Mouse (Mus musculus) heart, adult 2 months (tissue): ENCODE results near the gene Cdk19.

Experiments
- CTCF ChIP-seq: fragments of 200-600 bp; IDR thresholded peaks from 2 replicates; pipeline ENCODE4 v1.8.1; 2022; ENCODE audit warnings: antibody characterized with exemption, mild to moderate bottlenecking, moderate library complexity
- EP300 ChIP-seq: fragments of 200-500 bp; IDR thresholded peaks from 2 replicates; pipeline ENCODE4 v1.6.1; 2011; ENCODE audit warnings: low read depth, low read length, control low read depth; ENCODE audit not compliant: insufficient read depth
- POLR2A ChIP-seq: fragments of 200-500 bp; IDR thresholded peaks from 2 replicates; pipeline ENCODE4 v1.6.1; 2011; ENCODE audit warnings: mild to moderate bottlenecking, low read depth, low read length, control low read depth; ENCODE audit not compliant: insufficient read depth

DNA sequence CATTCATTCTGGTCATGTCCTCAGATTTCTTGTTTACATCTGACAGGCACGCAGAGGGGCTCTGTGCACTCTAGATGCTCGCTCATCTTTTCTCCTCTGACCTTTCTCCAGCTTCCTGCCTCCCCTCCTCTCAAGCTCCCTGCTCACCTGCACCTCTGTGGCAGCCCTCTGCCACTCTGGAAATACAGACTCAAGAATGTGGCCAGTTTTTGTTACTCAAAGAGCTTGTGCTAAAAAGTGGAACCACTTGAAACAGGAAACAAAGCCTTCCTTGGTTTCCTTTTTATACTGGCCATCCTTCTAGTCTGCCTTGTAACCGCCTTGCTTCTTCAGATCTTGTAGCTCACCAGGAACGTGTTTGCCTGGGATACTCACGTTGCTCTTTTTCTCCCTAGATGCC lies 108.6 kb downstream of the Cdk19 start:
- TF ChIP-seq POLR2A (no peak), CTCF (no peak), EP300 (no peak)
